Mouse (Mus musculus) adrenal gland, adult (tissue): ENCODE results near the gene Prss40.

Source experiments
- DNase-seq, 2 experiments: peaks; one replicate each; pipeline ENCODE4 v3.0.0; 2022 to 2023; ENCODE audit warnings: low spot score in 1 of 2; ENCODE audit not compliant: inconsistent age in 2 of 2

Prss40 gene

DNA sequence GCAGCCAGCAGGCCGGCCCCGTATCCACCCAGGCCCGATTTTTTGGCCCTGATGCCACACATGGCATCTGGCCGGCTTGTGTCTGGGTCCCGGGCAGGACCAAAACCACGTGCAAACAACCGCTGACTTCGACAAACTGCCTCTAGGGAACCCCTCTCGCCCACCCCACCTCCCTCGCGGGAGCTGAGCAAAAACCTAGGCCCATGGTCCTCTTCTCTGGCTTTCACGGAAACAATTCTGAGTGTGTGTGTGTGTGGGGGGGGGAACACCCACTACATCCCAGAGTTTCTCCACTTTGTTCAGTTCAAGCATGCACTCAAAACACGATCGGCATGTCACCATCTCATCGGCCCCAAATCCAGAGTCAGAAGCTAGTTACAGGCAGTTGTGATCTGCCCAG, at the start of gene Prss40:
Prss40 (minus strand) TSS at position 101 of the 400 bp plus-strand sequence.
- no peak for DNase-seq

DNA sequence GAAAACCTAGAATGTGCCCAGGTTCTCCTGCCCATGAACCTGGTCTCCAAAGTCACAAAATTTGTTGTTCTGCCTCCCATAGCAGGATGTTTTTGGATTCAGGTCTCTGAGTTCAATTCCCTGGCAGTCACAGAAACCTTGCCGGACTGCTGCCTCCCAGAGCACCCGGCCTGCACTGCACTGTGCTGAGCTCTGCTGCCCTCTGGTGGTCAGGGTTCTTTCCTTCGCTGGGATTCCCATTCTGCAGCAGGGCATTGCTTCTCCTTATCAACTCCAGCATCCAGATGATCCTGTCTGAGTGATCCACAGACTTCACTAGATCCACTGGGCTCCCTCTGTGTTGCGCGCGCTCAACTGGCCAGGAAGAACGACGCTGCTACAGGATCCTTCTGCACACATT, 41.6 kb upstream of the Prss40 start:
- peak; percentile 41 to 83 for DNase-seq

DNA sequence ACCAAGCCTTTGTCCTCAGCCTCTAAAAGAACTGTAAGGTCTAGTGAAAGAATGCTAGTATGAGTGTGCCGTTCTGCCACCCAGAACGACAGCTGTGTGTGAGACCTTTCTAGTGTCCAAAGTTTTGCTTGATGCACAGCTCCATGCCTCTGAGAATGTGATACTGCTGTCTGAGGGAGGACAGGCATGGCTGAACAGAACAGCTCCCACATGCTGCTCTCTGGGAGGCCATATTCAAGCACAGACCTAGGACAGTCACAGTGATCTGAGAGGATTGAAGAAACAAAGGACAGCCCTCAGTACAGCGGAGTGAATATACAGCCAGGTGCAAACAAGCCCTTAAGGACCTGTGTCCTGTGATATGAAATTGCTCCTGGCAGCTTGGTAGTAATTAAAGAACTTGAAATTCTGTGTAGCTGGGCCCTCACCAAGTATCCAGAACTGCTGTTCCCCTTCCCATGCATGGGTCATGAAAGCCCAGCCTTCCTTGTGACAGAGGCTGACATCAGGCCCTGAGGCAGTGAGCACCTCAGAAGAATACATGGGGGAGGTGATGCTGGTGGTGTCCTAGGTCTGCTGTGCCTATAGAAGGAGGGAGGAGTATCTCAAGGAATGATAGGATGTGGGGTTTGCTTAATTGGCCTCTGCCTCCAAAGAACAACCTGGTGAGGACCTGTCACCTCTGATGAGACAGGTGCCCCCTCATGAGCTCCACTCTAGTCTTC, 40.7 kb upstream of the Prss40 start:
- no peak for DNase-seq

GRCm38 (mm10) chr1:34600000-34600399, 39.3 kb upstream of the Prss40 start:
- no peak for DNase-seq

DNA sequence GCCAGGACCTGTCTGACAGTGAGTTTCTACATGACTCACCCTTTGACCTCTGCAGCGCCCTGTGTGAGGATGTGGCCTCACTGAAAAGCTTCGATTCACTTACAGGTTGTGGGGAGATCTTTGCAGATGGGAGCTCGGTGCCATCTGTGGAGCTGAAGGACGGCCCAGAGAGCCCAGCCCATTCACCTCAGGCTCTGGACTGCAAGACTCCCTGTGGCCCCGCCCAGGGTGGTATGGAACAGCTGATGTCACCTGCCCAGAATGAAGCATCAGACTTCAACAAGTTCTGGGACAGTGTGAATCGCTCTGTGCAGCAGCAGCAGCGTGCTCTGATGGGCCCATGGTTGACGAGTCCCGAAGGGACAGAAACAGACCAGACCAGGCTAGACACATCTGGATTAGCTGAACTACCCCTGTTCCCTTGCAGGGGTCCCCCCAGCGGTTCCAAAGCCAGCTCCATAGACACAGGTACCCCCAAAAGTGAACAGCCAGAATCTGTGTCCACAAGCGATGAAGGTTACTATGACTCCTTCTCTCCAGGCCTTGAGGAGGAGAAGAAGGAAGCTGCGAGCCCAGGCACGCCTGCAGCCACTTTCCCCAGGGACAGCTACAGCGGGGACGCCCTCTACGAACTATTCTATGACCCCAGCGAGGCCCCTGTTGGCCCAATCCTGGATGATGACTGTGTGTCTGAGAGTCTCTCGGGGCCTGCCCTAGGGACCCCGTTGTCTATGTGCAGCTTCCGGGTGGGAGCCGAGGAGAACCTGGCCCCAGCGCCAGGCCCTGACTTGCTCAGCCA, 26.8 kb upstream of the Prss40 start:
- DNase-seq = no peak

DNA sequence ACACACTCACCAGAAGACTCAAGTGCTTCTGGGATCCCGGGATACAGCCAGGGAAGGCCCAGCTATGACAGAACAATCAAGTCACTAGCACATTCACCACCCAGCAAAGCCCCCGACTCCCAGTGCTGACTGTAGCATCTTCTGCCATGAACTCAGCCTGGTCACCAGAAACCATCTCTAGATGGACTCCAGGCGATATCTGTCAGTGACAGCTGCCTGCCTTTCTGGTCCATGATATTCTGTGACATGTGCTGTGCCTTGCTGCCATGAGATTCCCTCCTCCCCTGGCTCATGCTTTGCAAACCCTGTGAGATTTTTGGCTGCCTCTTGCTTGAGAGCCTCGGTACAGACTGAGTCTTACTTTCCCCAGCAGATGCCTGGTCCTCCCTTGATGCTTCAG, 24.0 kb upstream of the Prss40 start:
- DNase-seq = no peak

DNA sequence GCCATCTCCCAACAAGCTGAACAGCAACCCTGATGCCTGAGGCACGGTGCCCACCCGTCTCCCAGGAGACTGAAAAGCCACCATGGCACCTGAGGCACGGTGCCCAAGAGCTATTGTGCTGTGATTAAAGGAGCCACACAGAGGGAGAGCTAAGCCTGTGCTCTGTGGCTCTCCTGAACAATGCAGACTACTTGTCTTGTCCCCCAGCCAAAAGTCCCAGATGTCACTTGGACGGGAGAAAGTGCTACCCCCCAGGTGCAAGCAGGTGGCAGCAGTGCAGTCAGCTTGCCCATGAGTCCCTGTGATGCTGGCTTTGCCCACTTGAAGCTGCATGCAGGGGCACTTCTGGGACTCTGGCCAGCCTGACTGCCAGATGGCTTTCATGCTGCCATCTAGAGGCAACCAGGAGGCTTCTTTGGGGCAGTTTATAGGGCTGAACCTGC, 23.1 kb upstream of the Prss40 start:
- no peak for DNase-seq

GRCm38 (mm10) chr1:34582218-34582617, 21.5 kb upstream of the Prss40 start:
- DNase-seq = no peak

DNA sequence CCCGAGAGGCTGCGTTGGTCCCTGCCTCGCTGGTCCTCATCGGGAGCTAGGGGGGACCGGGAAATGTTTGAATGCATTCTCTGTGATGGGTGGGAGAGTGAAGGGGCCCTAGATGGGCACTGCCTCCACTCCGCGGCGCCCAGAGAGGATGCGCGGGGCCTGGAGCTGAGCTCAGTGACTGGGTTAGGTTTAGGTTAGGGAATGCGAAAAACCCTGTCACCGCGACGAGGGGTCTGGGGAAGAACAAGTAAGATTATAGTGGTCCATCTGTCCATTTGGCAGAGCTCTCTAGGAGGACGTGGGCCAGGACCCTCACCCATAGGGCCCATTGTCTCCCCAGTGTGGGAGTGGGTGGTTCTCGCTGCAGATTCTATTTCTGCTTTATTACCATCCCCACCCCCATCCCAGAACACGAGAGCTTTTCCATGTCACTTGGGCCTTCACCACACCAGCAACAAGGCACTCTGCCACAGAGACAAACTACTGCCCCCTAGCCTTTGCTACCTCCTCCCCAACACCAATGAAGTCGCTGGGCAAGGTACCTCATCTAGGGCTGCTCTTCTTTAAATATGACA, 19.1 kb upstream of the Prss40 start:
- no peak for DNase-seq

DNA sequence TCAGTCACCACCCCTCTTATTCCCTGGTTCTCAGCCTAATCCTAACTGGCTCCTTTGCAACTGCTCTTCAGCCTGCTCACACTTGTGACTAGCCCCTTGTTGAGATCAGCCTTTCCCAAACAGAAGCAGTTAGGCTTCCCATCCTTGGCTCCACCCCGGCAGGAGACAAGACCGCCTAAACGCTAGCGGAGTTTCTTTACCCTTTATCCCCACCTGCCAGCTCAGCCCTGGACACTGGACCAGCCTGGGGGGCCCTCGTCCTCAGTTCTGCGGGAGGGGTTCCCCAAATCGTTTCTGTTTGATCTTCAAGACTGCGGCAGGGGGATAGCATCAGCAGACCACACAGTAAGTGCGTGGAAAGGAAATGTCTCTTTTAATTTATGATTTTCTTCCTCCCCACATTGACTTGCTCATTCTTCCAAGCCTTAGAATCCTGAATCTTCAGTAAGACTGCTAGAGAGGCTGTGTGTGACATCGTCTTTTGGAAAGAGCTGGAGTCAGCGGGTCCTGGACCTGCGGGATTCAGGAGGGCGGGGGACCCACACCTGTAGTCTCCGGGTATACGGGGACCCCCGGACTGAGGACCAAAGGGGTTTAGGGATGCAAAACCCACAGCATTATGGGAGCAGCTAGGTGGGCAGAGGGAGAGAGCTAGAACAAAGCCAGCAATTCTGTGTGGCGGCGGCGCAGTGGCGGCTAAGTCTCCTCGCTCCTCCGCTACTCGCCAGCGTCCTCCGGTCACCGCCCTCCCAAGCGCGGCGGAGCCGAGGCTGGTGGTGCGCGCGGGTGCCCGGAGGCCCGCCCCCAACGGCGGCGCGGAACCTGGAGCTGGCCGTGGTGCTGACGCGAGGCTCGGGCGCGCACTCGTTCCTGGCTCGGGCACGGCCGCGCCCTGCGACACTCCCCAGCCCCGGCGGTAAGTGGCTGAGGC, 18.4 kb upstream of the Prss40 start, which contains the start of gene Amer3:
Amer3 (plus strand) TSS at position 807 of the 931 bp plus-strand sequence.
- DNase-seq = peak; percentile 72 to 88

DNA sequence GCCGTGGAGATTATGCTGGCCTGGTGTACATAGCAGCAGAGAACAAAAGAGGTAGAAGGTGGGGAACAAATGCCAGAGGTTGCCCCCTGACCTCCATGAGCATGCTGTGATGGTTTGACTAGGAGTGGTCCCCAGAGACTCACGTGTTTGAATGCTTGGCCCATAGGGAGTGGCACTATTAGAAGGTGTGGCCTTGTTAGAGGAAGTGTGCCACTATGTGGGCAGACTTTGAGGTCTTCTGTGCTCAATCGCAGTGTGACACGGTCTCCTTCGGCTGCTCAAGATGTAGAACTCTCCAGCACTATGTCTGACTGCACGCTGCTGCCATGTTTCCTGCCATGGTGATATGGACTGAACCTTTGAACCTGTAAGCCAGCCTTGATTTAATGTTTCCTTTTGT, 12.5 kb upstream of the Prss40 start:
- no peak for DNase-seq

DNA sequence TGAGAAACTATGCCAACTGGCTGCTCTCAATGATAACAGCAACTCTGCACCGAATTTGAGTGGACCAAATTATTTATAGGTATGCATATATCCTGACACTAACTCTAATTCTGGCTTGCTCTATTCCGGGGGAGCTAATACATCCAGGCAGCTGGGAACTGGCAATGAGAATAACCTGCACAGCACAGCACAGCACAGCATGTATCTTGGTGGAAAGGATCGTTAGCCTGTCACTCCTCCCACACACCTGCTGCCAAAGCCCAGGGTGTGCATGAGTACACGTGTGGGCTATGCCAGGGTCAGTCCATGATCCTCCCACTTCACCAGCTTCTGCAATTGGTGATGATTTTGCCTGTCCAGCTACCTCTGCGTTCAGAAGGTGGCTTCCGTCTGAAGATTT, 10.7 kb upstream of the Prss40 start:
- DNase-seq = no peak

GRCm38 (mm10) chr1:34569876-34570275, 9.1 kb upstream of the Prss40 start:
- DNase-seq = no peak

- DNase-seq = no peak
Measured at GRCm38 (mm10) chr1:34568120-34568519, 7.4 kb upstream of the Prss40 start.

DNA sequence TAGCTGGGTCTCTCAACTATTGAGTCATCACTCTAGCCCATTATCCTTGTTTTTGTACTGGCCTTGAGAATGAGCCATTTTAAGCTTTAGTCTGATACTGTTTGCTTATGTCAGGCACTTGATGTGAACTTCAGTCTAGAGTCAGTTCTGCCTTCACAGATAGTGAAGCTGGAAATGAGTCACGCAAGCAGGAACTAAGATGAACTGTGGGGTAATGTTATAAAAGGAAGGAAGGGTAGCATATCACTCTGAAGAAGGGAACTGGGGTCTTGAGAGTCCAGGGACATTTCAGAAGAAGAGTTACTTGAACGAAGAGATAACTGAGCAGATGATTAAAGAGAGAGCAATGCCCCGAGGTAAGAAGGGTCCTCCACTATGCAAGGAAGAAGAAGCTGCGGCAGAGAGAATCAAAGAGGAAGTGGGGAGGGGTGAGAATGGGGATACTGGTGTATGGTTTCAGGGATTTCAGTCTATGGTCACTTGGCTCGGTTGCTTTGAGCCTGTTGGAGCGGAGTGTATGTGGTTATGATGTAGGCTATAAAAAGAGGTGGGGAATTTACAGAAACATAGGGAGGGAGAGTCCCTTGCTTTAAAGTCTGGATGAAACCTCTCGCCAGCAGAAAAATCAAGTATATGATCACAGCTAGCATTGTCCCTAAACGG, 3.8 kb upstream of the Prss40 start:
- no peak for DNase-seq

GRCm38 (mm10) chr1:34554275-34554674, 6.5 kb downstream of the Prss40 start:
- DNase-seq = no peak

- DNase-seq = no peak
Measured at GRCm38 (mm10) chr1:34553690-34554089, 7.1 kb downstream of the Prss40 start.

GRCm38 (mm10) chr1:34547074-34547473, 13.7 kb downstream of the Prss40 start:
- DNase-seq = no peak

DNA sequence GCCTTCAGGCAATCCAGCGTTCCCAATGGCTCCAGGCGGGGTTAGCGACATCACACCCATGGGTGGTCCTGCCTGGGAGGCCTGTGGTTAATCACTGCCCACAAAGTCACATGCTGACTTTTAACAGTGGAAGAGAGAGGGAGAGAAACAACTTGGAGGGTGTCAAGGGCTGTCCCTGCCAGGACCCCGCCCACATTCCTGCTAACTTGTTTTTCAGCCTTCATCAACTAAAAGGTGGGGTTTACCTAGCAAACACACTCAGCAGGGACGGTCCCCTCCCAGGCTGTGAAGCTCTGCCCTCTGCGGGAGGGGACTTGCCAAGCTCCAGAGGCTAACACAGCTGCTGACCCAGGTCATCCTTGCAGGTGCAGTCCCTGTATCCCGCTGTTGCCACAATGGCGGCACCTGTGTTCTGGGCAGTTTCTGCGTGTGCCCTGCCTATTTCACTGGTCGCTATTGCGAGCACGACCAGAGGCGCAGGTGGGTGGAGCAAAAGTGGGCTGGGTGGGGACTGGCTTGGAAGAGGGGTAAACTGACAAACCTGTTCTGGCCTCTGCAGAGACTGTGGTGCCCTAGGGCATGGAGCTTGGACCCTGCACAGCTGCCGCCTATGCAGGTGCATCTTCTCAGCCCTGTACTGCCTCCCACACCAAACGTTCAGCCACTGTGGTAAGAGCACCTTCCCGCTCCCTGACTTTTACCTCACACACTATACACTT, 23.8 kb downstream of the Prss40 start:
- no peak for DNase-seq

DNA sequence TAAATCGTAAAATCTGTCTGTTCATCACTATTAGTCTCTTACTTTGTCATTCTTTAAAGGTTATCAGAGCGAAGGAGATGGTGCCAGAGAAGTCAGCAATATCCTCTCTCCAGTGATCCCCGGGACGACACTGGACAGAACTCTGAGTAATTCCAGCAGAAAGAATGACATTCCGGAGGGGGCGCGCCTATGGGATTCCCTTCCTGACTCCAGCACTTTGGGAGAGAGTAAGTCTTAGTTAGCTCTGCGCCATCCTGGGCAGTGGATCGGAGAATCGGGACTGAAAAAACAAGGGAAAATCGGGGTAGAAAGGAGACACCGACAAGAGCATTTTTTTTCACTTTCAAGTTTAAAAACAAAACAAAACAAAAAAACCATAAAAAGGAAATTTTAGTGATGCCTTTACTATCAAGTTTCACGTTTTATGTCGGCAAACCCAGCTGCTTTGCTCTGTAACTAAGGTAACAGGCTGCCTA, 24.4 kb downstream of the Prss40 start:
- no peak for DNase-seq
